Mouse (Mus musculus) hindbrain, embryonic 10.5 days (tissue): Measurements from ENCODE around the gene Svbp. TPM values are rescaled to one million over a fixed set of nuclear protein-coding genes. Genes with fewer than 3 reads are reported as not detected.

Experiments used
- polyA plus RNA-seq: library from polyadenylated mRNA; unstranded; fragments of >200 nt; fragmentation: Nextera tagmentation; extraction: Ambion mirVana; gene quantifications from 2 replicates; pipeline ENCODE4 v1.2.1, GENCODE M21; 2016

Svbp gene
- polyA plus RNA-seq, 1 experiment from 2014 or later = 182 TPM

Other genes starting within 250 kb of the Svbp start
- gene Lao1, start 233.7 kb upstream of the Svbp start, polyA plus RNA-seq = not detected in 2 replicates
- 153 and 228 TPM in 2 replicates for gene Slc2a1, start 86.6 kb upstream of the Svbp start, polyA plus RNA-seq
- gene Zfp691, start 21.1 kb upstream of the Svbp start, polyA plus RNA-seq = 10.0 and 11.0 TPM in 2 replicates
- gene Ermap, start 5.3 kb upstream of the Svbp start, polyA plus RNA-seq = 7.0 and 12.1 TPM in 2 replicates
- 0.25 TPM in 1 of 2 replicates, not detected in the other for gene Tmem269, start 22.9 kb downstream of the Svbp start, polyA plus RNA-seq
- 42.0 and 43.5 TPM in 2 replicates for gene AU022252, start 37.4 kb downstream of the Svbp start, polyA plus RNA-seq
- gene P3h1, start 37.6 kb downstream of the Svbp start, polyA plus RNA-seq = 16.1 and 18.2 TPM in 2 replicates
- gene Cldn19, start 60.1 kb downstream of the Svbp start, polyA plus RNA-seq = 0.34 TPM in 1 of 2 replicates, not detected in the other
- gene Ybx1, start 99.3 kb downstream of the Svbp start, polyA plus RNA-seq = 985 and 1,002 TPM in 2 replicates
- 124 and 139 TPM in 2 replicates for gene Ppih, start 125.2 kb downstream of the Svbp start, polyA plus RNA-seq
- gene Ccdc30, start 220.2 kb downstream of the Svbp start, polyA plus RNA-seq = 6.6 and 11.0 TPM in 2 replicates
- gene Ppcs, start 227.1 kb downstream of the Svbp start, polyA plus RNA-seq = 25.6 and 29.7 TPM in 2 replicates
- gene Zmynd12, start 227.5 kb downstream of the Svbp start, polyA plus RNA-seq = 0.15 and 0.60 TPM in 2 replicates